Mouse (Mus musculus): Measurements from ENCODE around the gene Clca3a1.
"Not testable (repeated sequence)": the region's sequence is repeated elsewhere in the genome, so short reads cannot be mapped to it uniquely, and the experiment has no call there.

Gene Clca3a1

GRCm38 (mm10) chr3:144760592-144761309, at the start of gene Clca3a1:
Gene Clca3a1, minus strand, starts transcription at chr3:144760977.
- DNase-seq (ENCODE audit: low spot score) = no peak

GRCm38 (mm10) chr3:144808153-144808925, 47.6 kb upstream of the Clca3a1 start:
- DNase-seq (ENCODE audit: low spot score) = not testable (repeated sequence)

GRCm38 (mm10) chr3:144806626-144807025, 45.8 kb upstream of the Clca3a1 start:
- not testable (repeated sequence) for DNase-seq (ENCODE audit: low spot score)

- DNase-seq (ENCODE audit: low spot score) = peak; percentile 3
Observed at GRCm38 (mm10) chr3:144801861-144802260, 41.1 kb upstream of the Clca3a1 start.

GRCm38 (mm10) chr3:144785181-144786148, 24.7 kb upstream of the Clca3a1 start:
- no peak for DNase-seq (ENCODE audit: low spot score)

- DNase-seq (ENCODE audit: low spot score) = no peak
Observed at GRCm38 (mm10) chr3:144765161-144765560, 4.4 kb upstream of the Clca3a1 start.

DNA sequence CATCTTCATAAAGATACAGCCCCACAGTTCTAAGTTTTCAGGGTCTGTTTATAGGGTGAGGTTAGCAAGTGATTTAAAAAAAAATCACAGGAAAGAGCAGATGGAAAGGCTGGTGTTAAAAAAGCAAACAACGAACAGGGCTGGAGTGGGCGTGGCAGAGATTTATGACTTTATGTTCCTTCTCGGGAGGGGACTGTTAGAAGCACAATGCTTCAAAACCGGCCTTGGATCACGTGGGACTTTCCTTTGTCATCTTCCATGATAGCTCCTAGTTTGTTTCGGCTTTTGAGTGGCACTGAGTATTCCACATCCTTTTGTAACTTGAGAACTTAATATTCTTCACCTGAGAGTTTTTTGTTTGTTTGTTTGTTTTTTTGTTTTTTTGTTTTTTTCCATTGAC, 677 bp upstream of the Clca3a1 start:
- no peak for DNase-seq (ENCODE audit: low spot score)

GRCm38 (mm10) chr3:144759719-144760118, 1.1 kb downstream of the Clca3a1 start:
- DNase-seq (ENCODE audit: low spot score) = no peak

GRCm38 (mm10) chr3:144756103-144756502, 4.7 kb downstream of the Clca3a1 start:
- DNase-seq (ENCODE audit: low spot score) = not testable (repeated sequence)

GRCm38 (mm10) chr3:144753120-144753519, 7.7 kb downstream of the Clca3a1 start:
- DNase-seq (ENCODE audit: low spot score) = no peak

- not testable (repeated sequence) for DNase-seq (ENCODE audit: low spot score)
Observed at GRCm38 (mm10) chr3:144749062-144749963, 11.5 kb downstream of the Clca3a1 start.

DNA sequence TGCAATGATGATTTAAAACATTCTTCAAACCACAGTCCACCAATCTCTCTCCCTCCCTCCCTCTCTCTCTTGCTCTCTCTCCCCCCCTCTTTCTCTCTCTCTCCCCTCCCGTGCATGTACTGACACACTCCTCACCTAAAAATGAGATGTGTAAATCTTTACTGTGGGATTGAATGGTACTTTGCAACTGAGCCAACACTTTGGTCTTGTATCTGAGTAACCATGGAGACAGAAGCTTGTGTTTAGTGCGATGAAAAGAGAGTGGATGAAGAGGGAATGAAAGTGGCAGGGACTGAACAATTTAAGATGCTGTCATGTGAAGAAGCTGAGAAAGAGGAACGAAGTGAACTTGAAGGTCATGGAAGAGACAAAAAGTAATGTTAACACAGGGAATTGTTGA, 13.1 kb downstream of the Clca3a1 start:
- not testable (repeated sequence) for DNase-seq (ENCODE audit: low spot score)

DNA sequence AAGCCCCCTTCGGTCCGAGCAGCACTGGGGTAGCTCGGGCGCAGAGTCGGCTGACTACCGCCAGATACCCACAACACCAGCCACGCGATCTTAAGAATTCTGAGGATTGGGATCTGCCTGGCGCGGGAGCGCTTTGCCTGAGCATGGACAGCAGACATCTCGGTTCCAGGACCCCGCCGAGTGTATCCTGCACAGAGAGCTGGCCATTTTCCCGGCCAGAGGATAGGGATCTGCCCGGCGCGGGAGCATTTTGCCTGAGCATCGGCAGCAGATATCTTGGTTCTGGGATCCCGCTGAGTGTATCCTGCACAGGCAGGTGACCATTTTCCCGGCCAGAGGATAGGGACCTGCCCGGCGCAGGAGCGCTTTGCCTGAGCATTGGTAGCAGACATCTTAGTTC, 22.4 kb downstream of the Clca3a1 start:
- not testable (repeated sequence) for DNase-seq (ENCODE audit: low spot score)

GRCm38 (mm10) chr3:144736831-144737230, 23.9 kb downstream of the Clca3a1 start:
- no peak for DNase-seq (ENCODE audit: low spot score)

GRCm38 (mm10) chr3:144723455-144723854, 37.3 kb downstream of the Clca3a1 start:
- peak; percentile 27 for DNase-seq (ENCODE audit: low spot score)

DNA sequence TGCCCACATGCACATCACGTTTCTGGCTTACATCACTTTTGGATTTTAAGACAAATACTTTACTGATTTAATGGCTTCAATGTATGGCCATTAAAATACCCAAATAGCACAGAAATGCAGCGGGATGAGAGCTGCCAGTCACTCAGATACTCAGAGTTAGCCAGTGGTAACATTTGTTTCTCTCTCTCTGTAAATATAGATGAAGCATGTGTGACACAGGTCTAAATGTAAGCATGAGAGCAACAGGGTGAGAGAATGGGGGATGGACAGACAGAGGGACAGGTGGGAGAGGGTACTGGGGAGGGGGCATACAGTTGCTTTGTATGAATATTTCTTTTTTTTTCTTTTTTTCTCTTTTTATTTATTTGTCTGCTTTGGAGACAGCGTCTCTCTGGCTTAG, 38.2 kb downstream of the Clca3a1 start:
- not testable (repeated sequence) for DNase-seq (ENCODE audit: low spot score)

GRCm38 (mm10) chr3:144721860-144722256, 38.9 kb downstream of the Clca3a1 start:
- DNase-seq (ENCODE audit: low spot score) = no peak

DNA sequence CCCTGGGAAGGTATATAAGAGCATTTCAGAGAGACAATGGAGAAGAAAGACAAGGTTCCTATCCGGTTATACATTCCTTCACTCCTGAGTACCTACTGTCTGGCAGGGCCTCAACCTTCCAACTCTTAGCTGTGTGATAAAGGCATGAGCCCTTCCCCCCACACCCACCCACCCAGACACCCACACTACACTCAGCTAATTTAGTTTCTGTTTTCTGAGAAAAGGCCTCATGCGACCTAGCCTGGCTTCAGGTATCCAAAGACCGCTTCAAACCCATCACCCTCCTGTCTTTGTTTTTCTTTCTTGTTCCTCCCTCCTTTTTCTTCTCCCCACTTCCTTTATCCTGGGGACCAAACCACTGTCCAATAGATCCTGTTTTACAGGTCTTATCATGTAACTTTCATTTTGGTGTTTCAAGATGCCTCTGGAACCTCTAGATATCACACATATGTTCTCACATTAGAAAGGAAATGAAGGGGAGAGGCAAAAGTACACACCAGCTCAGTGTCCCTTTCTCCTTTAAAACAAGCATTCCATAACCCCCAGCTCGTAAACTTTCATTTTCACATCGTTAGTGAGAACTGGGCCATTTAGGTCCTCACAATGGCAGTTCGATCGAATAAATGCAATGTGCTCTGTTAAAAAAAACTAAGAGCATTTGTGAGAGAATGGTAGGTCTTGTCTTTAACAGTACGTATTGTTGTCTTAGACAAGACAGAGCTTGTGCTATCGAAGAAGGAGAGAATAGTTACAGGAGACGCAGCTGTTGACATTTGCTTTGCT, 39.5 kb downstream of the Clca3a1 start:
- DNase-seq (ENCODE audit: low spot score) = no peak

- DNase-seq (ENCODE audit: low spot score) = peak; percentile 99
Observed at GRCm38 (mm10) chr3:144719901-144720747, 40.7 kb downstream of the Clca3a1 start, which contains the start of gene Sh3glb1. Gene Sh3glb1, minus strand, starts transcription at chr3:144720335.

All from ovary, postnatal 14 days (tissue).